Mouse (Mus musculus) ovary, postnatal 14 days (tissue): ENCODE results near the gene Lyg2.

Experiments used
- DNase-seq: peaks from one replicate; pipeline ENCODE4 v3.0.0; 2022; ENCODE audit warnings: low spot score

Gene Lyg2

GRCm38 (mm10) chr1:37877736-37878460, 38.4 kb downstream of the Lyg2 start:
- DNase-seq, result no peak

DNA sequence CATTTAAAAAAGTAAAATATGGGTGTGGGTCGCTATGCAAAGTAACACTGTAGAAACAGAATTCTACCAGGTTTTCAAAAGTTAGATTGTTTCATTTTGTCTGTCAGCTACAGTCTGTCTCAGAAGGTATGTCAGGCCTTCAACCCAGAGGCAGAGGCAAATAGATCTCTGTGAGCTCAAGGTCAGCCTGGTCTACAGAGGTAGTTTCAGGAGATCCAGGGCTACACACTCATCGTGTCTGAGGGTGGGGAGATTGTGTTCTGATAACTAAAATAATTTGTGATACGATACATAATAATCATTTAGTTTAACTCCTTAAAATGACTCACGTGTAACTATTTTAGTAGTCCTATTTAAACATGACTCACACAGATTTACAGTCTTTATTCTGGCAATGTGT, 43.1 kb downstream of the Lyg2 start:
- DNase-seq, result no peak

DNA sequence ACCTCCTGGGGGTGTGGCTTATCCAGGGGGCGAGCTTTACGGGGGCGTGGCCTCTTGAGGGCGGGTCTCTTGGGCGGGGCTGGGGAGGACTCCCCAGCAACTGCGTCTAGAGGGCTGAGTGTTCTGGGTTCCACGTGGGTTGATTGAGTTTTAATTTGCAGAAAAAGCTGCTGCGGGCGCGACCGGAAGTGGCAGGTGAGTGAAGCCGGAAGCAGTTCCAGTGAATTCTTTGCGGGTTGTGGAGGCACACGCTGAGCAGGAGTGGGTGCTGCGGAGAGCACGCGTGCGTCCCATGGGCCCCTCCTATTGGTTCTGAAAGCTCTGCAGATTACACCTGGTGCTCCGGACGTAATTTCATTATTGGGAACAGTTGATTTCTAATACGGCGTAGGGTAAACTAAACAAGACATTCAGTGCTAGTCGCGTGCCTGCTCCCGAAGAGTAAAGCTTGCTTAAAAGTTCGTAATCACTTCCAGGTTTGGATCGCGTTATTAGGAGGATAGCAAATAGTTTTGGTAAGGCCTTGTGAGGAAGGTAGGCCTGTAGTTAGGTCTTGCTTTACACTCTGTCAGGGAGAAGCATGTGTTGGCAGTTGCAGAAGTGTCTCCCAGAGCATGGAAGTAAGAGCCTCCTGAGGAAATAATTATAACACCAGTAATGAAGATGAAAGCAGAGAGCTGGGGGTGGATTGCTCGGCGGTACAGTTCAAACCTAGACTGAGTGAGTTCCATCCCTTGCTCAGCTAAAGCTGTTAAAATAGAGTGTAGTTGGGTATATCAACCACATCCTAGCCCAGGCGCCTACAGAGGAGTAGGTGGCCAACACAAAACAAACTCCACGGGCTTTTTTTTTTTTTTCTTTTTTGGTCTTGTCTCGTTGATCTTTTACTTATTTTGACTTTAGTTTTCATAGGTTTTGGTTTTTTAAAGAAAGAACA, 43.9 kb downstream of the Lyg2 start:
- DNase-seq, result peak; percentile 61

- DNase-seq, result peak; percentile 13
These were observed 44.6 kb downstream of the Lyg2 start, which contains the start of gene Lipt1 for GRCm38 (mm10) chr1:37871704-37872103. TSS of gene Lipt1 (plus strand) at chr1:37871738.

GRCm38 (mm10) chr1:37869362-37869761, 46.9 kb downstream of the Lyg2 start:
- no peak for DNase-seq

- no peak for DNase-seq
These were observed 47.7 kb downstream of the Lyg2 start for GRCm38 (mm10) chr1:37868640-37869039.

GRCm38 (mm10) chr1:37867684-37868322, 48.5 kb downstream of the Lyg2 start:
- DNase-seq, result no peak

DNA sequence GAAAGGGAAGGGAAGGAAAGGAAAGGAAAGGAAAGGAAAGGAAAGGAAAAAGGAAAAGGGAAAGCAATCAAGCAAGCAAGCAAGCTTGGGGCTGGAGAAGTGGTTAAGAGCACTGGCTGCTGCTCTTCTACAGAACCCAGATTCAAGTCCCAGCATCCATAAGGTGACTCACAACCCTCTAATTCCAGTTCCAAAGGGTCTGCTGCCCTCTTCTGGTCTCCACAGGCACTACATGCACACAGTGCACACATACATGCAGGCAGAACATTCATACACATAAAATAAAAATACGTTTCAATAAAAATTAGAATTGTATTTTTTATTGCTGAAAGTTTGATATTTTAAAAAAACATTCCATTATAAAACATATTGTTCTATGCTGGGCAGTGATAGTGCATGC, 49.2 kb downstream of the Lyg2 start:
- peak; percentile 21 for DNase-seq

DNA sequence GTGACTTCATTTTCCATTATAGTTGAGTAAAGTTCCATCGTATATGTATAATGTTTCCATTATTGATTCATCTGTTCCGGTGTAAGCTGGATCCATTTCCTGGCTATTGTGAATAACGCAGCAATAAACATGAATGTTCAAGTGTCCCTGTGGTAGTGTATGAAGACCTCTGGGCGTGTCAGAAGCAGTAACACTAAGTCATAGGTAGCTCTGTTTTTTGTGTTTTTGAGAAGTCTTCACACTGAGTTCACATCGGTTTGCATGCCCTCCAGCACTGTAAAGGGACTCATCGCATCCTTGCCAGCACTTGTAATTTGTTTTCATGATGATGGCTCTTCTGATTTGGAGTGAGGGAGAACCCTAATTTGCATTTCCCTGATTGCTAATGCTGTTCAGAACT, 50.0 kb downstream of the Lyg2 start, which contains the start of gene Tsga10:
Tsga10 (minus strand) TSS at position 144 of the 400 bp plus-strand sequence.
- no peak for DNase-seq

DNA sequence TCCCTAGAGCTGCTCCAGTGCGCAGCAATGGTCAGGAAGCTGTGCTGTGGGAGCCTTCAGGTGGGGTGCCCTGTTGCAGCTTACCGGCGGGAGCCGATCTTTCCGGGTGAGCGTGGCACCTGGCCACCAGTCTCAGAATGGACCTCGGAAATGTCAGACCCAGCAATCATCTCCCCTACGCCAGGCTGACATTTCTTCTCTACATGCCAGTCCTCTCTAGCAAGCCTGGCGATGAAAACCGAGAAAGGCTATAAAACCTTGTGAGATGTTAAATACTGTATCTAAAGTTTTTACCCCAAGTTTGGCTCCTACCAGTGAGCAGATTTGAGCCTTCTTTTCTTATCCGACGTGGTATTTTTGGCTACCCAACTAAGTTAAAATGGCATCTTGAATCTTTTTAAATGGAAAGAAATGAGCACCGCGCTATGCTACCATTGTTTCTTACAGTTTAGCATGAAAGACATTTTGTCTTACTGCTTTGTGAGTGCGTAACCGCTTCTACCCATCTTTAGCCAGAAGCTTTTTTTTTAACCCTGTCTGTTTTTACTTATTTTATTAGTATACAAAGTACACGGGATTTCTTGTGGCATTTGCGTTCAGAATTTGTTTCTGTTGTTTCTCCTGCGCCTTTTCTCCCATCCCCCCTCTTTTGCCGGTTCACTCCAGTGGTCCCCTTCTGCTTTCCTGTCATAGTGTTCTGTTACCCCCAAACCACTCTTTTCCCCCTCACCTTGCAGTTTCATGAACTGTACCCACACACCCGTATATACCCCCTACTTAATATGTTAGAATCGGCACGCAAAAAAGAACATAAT, 50.7 kb downstream of the Lyg2 start:
- no peak for DNase-seq

DNA sequence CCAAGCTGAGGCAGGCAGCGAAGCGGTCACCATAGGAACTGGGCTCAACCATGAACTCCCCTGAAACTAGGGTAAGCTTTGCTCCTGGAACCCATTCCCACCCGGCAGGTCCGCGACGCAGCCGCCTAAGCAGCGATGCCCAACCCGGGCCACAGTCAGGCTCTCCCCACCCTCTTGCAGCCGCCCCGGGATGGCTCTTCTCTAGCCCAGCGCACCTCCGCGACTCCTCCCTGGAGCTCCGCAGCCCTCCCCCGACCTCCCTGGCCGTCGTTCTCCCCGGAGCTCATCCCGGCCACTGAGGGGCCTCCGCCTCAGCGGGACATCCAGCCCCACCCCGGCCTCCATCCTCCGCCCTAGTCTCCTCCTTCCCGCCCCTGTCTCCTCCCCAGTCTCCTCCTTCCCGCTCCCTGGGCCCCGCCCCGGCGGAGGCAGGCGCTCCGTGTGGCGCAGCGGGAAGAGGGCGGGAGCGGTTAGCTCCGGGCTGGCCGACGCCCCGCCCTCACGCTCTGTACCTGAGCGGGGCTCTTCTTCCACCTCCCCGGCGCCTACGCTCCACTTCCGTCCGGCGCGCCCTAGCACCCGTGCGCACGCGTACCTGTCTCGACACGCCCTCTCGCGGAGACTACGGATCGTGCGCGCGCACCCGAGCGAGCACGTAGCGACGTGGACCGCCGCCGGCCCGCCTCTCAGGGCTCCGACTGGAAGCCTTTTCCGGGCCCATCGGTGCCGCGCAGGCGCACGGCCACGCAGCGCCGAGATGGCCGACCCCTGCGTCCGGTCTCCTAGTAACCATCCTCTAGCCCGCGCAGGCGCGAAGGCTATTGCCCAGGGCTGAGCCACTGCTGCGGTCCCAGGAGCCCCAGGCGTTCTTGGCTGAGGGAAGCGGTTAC, 51.5 kb downstream of the Lyg2 start:
- peak; percentile 99 for DNase-seq
